Mouse (Mus musculus): ENCODE results near the gene Notum.
A peak's percentile ranks its signal among the peaks of the same experiment; 100 is the strongest.

The Notum gene

GRCm38 (mm10) chr11:120617519-120618112, 43.4 kb downstream of the Notum start, which contains the start of gene Pcyt2:
Gene Pcyt2 (minus strand): TSS chr11:120617936.
- peak; percentile 89 to 92 for DNase-seq (ENCODE audit: low spot score in 2 of 2)

GRCm38 (mm10) chr11:120616617-120617294, 44.2 kb downstream of the Notum start:
- no peak for DNase-seq (ENCODE audit: low spot score in 2 of 2)

GRCm38 (mm10) chr11:120615606-120616203, 45.3 kb downstream of the Notum start:
- DNase-seq (ENCODE audit: low spot score in 2 of 2): no peak

- no peak for DNase-seq (ENCODE audit: low spot score in 2 of 2)
Measured at GRCm38 (mm10) chr11:120615167-120615566, 45.8 kb downstream of the Notum start.

GRCm38 (mm10) chr11:120613976-120614375, 47.0 kb downstream of the Notum start:
- DNase-seq (ENCODE audit: low spot score in 2 of 2): no peak

- no peak for DNase-seq (ENCODE audit: low spot score in 2 of 2)
Measured at GRCm38 (mm10) chr11:120613481-120613972, 47.4 kb downstream of the Notum start.

GRCm38 (mm10) chr11:120612763-120613162, 48.2 kb downstream of the Notum start:
- DNase-seq (ENCODE audit: low spot score in 2 of 2): peak; percentile 54 to 79

- DNase-seq (ENCODE audit: low spot score in 2 of 2): no peak
Measured at GRCm38 (mm10) chr11:120610477-120611046, 50.4 kb downstream of the Notum start.

GRCm38 (mm10) chr11:120609250-120609649, 51.7 kb downstream of the Notum start:
- no peak for DNase-seq (ENCODE audit: low spot score in 2 of 2)

- no peak for DNase-seq (ENCODE audit: low spot score in 2 of 2)
Measured at GRCm38 (mm10) chr11:120608241-120609034, 52.5 kb downstream of the Notum start, which contains the start of gene Npb. Gene Npb (plus strand): TSS chr11:120608477.

GRCm38 (mm10) chr11:120606764-120607163, 54.2 kb downstream of the Notum start:
- no peak for DNase-seq (ENCODE audit: low spot score in 2 of 2)

GRCm38 (mm10) chr11:120605667-120606066, 55.3 kb downstream of the Notum start:
- DNase-seq (ENCODE audit: low spot score in 2 of 2): no peak
